Mouse (Mus musculus) stomach, embryonic 16.5 days (tissue): ENCODE measurements around the gene Srr. TPM values are rescaled to one million over a fixed set of nuclear protein-coding genes. Genes with fewer than 3 reads are reported as not detected.

Experiments used
- ATAC-seq: fragments of 200-750 bp; cut with Nextera tagmentation; 2 replicates; pipeline ENCODE4 v1.8.0; 2017; ENCODE audit warnings: moderate number of reproducible peaks, moderate TSS enrichment; ENCODE audit not compliant: insufficient read depth, low FRiP score
- H3K27ac ChIP-seq: fragments of 300-500 bp; sonication (generic); 2 replicates; pipeline ENCODE4 v1.5.1; 2014; ENCODE audit warnings: low read length
- H3K27me3 ChIP-seq: fragments of 300-500 bp; sonication (generic); 2 replicates; pipeline ENCODE4 v1.6.1; 2014; ENCODE audit warnings: low read length, control low read depth, mixed read lengths; ENCODE audit not compliant: control insufficient read depth, insufficient read depth
- H3K36me3 ChIP-seq: fragments of 300-500 bp; sonication (generic); 2 replicates; pipeline ENCODE4 v1.6.1; 2014; ENCODE audit warnings: low read length; ENCODE audit not compliant: control insufficient read depth, insufficient read depth
- H3K4me1 ChIP-seq: fragments of 300-500 bp; sonication (generic); 2 replicates; pipeline ENCODE4 v1.6.1; 2014; ENCODE audit warnings: low read length, control low read depth, mixed read lengths; ENCODE audit not compliant: control insufficient read depth, insufficient read depth
- H3K4me2 ChIP-seq: fragments of 300-500 bp; sonication (generic); 2 replicates; pipeline ENCODE4 v1.6.1; 2014; ENCODE audit warnings: low read depth, low read length, mixed read lengths
- H3K4me3 ChIP-seq: fragments of 300-500 bp; sonication (generic); replicated peaks from 2 replicates; pipeline ENCODE4 v1.5.1; 2014; ENCODE audit warnings: mild to moderate bottlenecking, low read length
- H3K9ac ChIP-seq: fragments of 300-500 bp; sonication (generic); 2 replicates; pipeline ENCODE4 v1.6.1; 2014; ENCODE audit warnings: low read length
- H3K9me3 ChIP-seq: fragments of 300-500 bp; sonication (generic); replicated peaks from 2 replicates; pipeline ENCODE4 v1.6.1; 2016; ENCODE audit warnings: low read length, control low read depth; ENCODE audit not compliant: control insufficient read depth
- WGBS: fragments of 180-500 bp; shearing (Covaris S2); extraction: QIAGEN DNeasy Blood & Tissue Kit; methylation state at CpG from one replicate; pipeline ENCODE4 v1.1.7; 2014; 5-methylcytosine and 5-hydroxymethylcytosine counted together
- polyA plus RNA-seq: library from polyadenylated mRNA; unstranded; fragments of >200 nt; fragmentation: Nextera tagmentation; extraction: Ambion mirVana; gene quantifications from 2 replicates; pipeline ENCODE4 v1.2.1, GENCODE M21; 2015

Gene Srr
- 18.6 and 19.1 TPM in 2 replicates for polyA plus RNA-seq

GRCm38 (mm10) chr11:74925577-74926387 lies at the start of gene Srr, which contains the start of gene Smg6:
Gene Srr, minus strand, starts transcription at chr11:74925948.
Gene Smg6, plus strand, starts transcription at chr11:74925823.
- ATAC-seq: peak; percentile 96
- under 1% methylated on average over 83 of the region's 88 CpGs for WGBS
- Histone ChIP-seq H3K4me3 (peak within 1 kb of the TSS; percentile 93), H3K9ac (peak within 1 kb of the TSS; percentile 97), H3K4me1 (peaks cover 12% of the 10 kb centered on the region), H3K36me3 (0 out of 2 replicates have a peak, but pooled peaks cover 4% of the 10 kb centered on the region), H3K9me3 (no peaks in the 10 kb centered on the region), H3K27ac (peak within 1 kb of the TSS; percentile 99), H3K27me3 (no peaks in the 10 kb centered on the region), H3K4me2 (peak within 1 kb of the TSS; percentile 76)

- H3K27me3 ChIP-seq: no peaks in the 10 kb centered on the region
- H3K4me2 ChIP-seq: no peak overlapping the region
These were observed 48.9 kb upstream of the Srr start for GRCm38 (mm10) chr11:74974615-74975014.

GRCm38 (mm10) chr11:74973290-74974157 lies 47.8 kb upstream of the Srr start:
- no peak overlapping the region for H3K9ac ChIP-seq
- no peaks in the 10 kb centered on the region for H3K4me1 ChIP-seq
- H3K9me3 ChIP-seq: no peaks in the 10 kb centered on the region
- no peaks in the 10 kb centered on the region for H3K36me3 ChIP-seq
- WGBS: 71% methylated on average over 7 of the region's 7 CpGs
- no peak for ATAC-seq
- no peaks in the 10 kb centered on the region for H3K27me3 ChIP-seq
- H3K4me2 ChIP-seq: no peak overlapping the region
- no peak overlapping the region for H3K4me3 ChIP-seq
- no peak overlapping the region for H3K27ac ChIP-seq

More at GRCm38 (mm10) chr11:74974615-74975014, 48.9 kb upstream of the Srr start:
- no peak for ATAC-seq
- Histone ChIP-seq H3K9ac (no peak overlapping the region), H3K27ac (no peak overlapping the region), H3K36me3 (no peaks in the 10 kb centered on the region), H3K4me1 (no peaks in the 10 kb centered on the region), H3K9me3 (no peaks in the 10 kb centered on the region), H3K4me3 (no peak overlapping the region)

GRCm38 (mm10) chr11:74965516-74965915 lies 39.8 kb upstream of the Srr start:
- Histone ChIP-seq H3K9me3 (no peaks in the 10 kb centered on the region), H3K27ac (no peak overlapping the region), H3K9ac (no peak overlapping the region), H3K27me3 (no peaks in the 10 kb centered on the region), H3K4me1 (peaks cover 6% of the 10 kb centered on the region; the same call in 1 of the 2 replicates), H3K36me3 (no peaks in the 10 kb centered on the region), H3K4me3 (no peak overlapping the region), H3K4me2 (no peak overlapping the region)
- 80% methylated on average over 3 of the region's 3 CpGs for WGBS
- no peak for ATAC-seq

GRCm38 (mm10) chr11:74962846-74963407 lies 37.2 kb upstream of the Srr start:
- H3K4me3 ChIP-seq: no peak overlapping the region
- peaks cover 6% of the 10 kb centered on the region; the same call in 1 of the 2 replicates for H3K4me1 ChIP-seq
- 64% methylated on average over 2 of the region's 2 CpGs for WGBS
- H3K36me3 ChIP-seq: no peaks in the 10 kb centered on the region
- ATAC-seq: no peak
- no peak overlapping the region for H3K4me2 ChIP-seq
- no peaks in the 10 kb centered on the region for H3K9me3 ChIP-seq
- H3K9ac ChIP-seq: no peak overlapping the region
- peak overlapping the region; percentile 33; the same call in 1 of the 2 replicates for H3K27ac ChIP-seq
- no peaks in the 10 kb centered on the region for H3K27me3 ChIP-seq

- no peak overlapping the region for H3K4me2 ChIP-seq
- no peak overlapping the region for H3K9ac ChIP-seq
- no peaks in the 10 kb centered on the region for H3K36me3 ChIP-seq
- H3K27me3 ChIP-seq: no peaks in the 10 kb centered on the region
- peak overlapping the region; percentile 38 for H3K27ac ChIP-seq
- peaks cover 6% of the 10 kb centered on the region; the same call in 1 of the 2 replicates for H3K4me1 ChIP-seq
- ATAC-seq: no peak
- H3K9me3 ChIP-seq: no peaks in the 10 kb centered on the region
- no peak overlapping the region for H3K4me3 ChIP-seq
These were observed 36.2 kb upstream of the Srr start for GRCm38 (mm10) chr11:74961953-74962352.

- Histone ChIP-seq H3K4me1 (peaks cover 6% of the 10 kb centered on the region; the same call in 1 of the 2 replicates), H3K9me3 (no peaks in the 10 kb centered on the region), H3K27ac (no peak overlapping the region), H3K27me3 (no peaks in the 10 kb centered on the region), H3K9ac (no peak overlapping the region), H3K36me3 (no peaks in the 10 kb centered on the region), H3K4me2 (no peak overlapping the region), H3K4me3 (no peak overlapping the region)
- 90% methylated on average over 9 of the region's 9 CpGs for WGBS
- no peak for ATAC-seq
These were observed 34.3 kb upstream of the Srr start for GRCm38 (mm10) chr11:74960031-74960551.

- Histone ChIP-seq H3K27me3 (no peaks in the 10 kb centered on the region), H3K9ac (no peak overlapping the region), H3K4me2 (no peak overlapping the region), H3K36me3 (no peaks in the 10 kb centered on the region), H3K4me3 (no peak overlapping the region), H3K27ac (no peak overlapping the region), H3K4me1 (peaks cover 6% of the 10 kb centered on the region; the same call in 1 of the 2 replicates), H3K9me3 (no peaks in the 10 kb centered on the region)
- ATAC-seq: no peak
- WGBS: 76% methylated on average over 2 of the region's 2 CpGs
These were observed 33.8 kb upstream of the Srr start for GRCm38 (mm10) chr11:74959501-74959900.
